Mouse (Mus musculus) lung, postnatal 0 days (tissue): ENCODE data around the gene Hist1h2af.

Experiments
- CTCF ChIP-seq: IDR thresholded peaks from 2 replicates; pipeline ENCODE4 v1.5.1; 2016; ENCODE audit warnings: antibody characterized with exemption, mild to moderate bottlenecking
- EP300 ChIP-seq: IDR thresholded peaks from 2 replicates; pipeline ENCODE4 v1.6.1; 2016; ENCODE audit warnings: antibody characterized with exemption, mild to moderate bottlenecking, control low read depth

DNA sequence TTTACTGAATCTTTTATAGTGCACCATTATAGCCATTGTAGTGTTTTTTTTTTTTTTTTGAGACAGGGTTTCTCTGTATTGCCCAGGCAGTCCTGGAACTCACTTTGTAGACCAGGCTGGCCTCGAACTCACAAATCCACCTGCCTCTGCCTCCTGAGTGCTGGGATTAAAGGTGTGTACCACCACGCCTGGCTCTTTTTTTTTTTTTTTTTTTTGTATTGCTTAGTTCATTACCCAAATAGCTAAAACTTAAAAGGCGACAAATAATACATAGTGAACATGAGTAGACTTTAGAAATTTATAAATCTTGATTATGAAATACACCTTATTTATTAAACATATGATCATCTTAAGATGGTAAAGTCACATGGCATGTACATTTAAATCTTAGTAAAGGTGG lies 7.8 kb downstream of the Hist1h2af start:
- TF ChIP-seq EP300 (no peak), CTCF (no peak)
